Mouse (Mus musculus) intestine, postnatal 0 days (tissue): Measurements from ENCODE around the gene Tmem258. TPM values are rescaled to one million over a fixed set of nuclear protein-coding genes. Genes with fewer than 3 reads are reported as not detected.

Experiments
- ATAC-seq: fragments of 200-750 bp; cut with Nextera tagmentation; 2 replicates; pipeline ENCODE4 v1.8.0; 2017; ENCODE audit warnings: mild to moderate bottlenecking, moderate TSS enrichment, moderate library complexity
- H3K27ac ChIP-seq: fragments of 300-500 bp; sonication (generic); 2 replicates; pipeline ENCODE4 v1.5.1; 2014; ENCODE audit warnings: mild to moderate bottlenecking, low read depth, low read length, moderate library complexity
- H3K27me3 ChIP-seq: fragments of 300-500 bp; sonication (generic); replicated peaks from 2 replicates; pipeline ENCODE4 v1.6.1; 2014; ENCODE audit warnings: low read length, mixed read lengths; ENCODE audit not compliant: control insufficient read depth, insufficient read depth
- H3K36me3 ChIP-seq: fragments of 300-500 bp; sonication (generic); 2 replicates; pipeline ENCODE4 v1.6.1; 2014; ENCODE audit warnings: mild to moderate bottlenecking, moderate library complexity; ENCODE audit not compliant: control insufficient read depth, insufficient read depth
- H3K4me1 ChIP-seq: fragments of 300-500 bp; sonication (generic); replicated peaks from 2 replicates; pipeline ENCODE4 v1.6.1; 2014; ENCODE audit warnings: antibody characterized with exemption, low read length, mixed read lengths; ENCODE audit not compliant: control insufficient read depth, insufficient read depth
- H3K4me2 ChIP-seq: fragments of 300-500 bp; sonication (generic); replicated peaks from 2 replicates; pipeline ENCODE4 v1.6.1; 2014; ENCODE audit warnings: low read depth, mild to moderate bottlenecking, moderate library complexity
- H3K4me3 ChIP-seq: fragments of 300-500 bp; sonication (generic); 2 replicates; pipeline ENCODE4 v1.5.1; 2014; ENCODE audit warnings: low read depth, low read length
- H3K9ac ChIP-seq: fragments of 300-500 bp; sonication (generic); 2 replicates; pipeline ENCODE4 v1.6.1; 2014; ENCODE audit warnings: mild to moderate bottlenecking, low read depth, low read length
- H3K9me3 ChIP-seq: fragments of 300-500 bp; sonication (generic); 2 replicates; pipeline ENCODE4 v1.6.1; 2016; ENCODE audit warnings: mixed run types; ENCODE audit not compliant: control insufficient read depth
- CTCF ChIP-seq: sonication (generic); IDR thresholded peaks from 2 replicates; pipeline ENCODE4 v1.5.1; 2016; ENCODE audit warnings: low read depth, mild to moderate bottlenecking, control low read depth, antibody characterized with exemption, moderate library complexity
- WGBS: fragments of 180-500 bp; shearing (Covaris S2); extraction: QIAGEN DNeasy Blood & Tissue Kit; methylation state at CpG from one replicate; pipeline ENCODE4 v1.1.7; 2014; 5-methylcytosine and 5-hydroxymethylcytosine counted together
- polyA plus RNA-seq: library from polyadenylated mRNA; unstranded; fragments of >200 nt; fragmentation: Nextera tagmentation; extraction: Ambion mirVana; gene quantifications from 2 replicates; pipeline ENCODE4 v1.2.1, GENCODE M21; 2015

Gene Tmem258
- polyA plus RNA-seq, 1 experiment from 2014 or later = 369 TPM

DNA sequence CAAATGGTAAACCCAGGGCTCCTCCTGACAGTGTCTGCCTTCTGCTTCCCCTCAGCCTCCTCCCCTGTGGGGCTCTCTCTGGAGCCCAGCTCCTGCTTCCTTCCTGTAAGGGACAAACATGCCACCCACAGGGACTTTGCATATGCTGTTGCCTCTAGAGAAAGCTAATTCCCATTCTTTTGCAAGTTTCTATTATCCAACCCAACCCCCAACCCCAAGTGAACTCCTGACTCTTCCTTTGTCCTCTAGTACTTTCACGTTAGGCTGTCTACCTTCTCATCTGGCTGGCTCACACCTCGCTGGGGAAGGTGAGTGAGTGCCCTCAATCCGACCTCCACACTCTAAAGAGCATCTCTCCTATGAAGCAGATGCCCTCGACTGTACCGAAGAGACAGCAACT is 28.1 kb downstream of the Tmem258 start:
- Histone ChIP-seq H3K4me3 (no peak overlapping the region), H3K9ac (no peak overlapping the region), H3K4me2 (no peak overlapping the region), H3K27me3 (no peaks in the 10 kb centered on the region), H3K4me1 (peaks cover 3% of the 10 kb centered on the region; the same call in 1 of the 2 replicates), H3K36me3 (peaks cover 14% of the 10 kb centered on the region; the same call in 1 of the 2 replicates), H3K9me3 (no peaks in the 10 kb centered on the region), H3K27ac (no peak overlapping the region)
- no peak for ATAC-seq
- 46% methylated on average over 5 of the region's 5 CpGs for WGBS
- no peak for TF ChIP-seq CTCF

- Histone ChIP-seq H3K4me2 (no peak overlapping the region), H3K4me3 (no peak overlapping the region), H3K36me3 (peaks cover 14% of the 10 kb centered on the region; the same call in 1 of the 2 replicates), H3K9me3 (no peaks in the 10 kb centered on the region), H3K27ac (no peak overlapping the region), H3K27me3 (no peaks in the 10 kb centered on the region), H3K4me1 (peaks cover 3% of the 10 kb centered on the region; the same call in 1 of the 2 replicates), H3K9ac (no peak overlapping the region)
- ATAC-seq = no peak
- 52% methylated on average over 9 of the region's 9 CpGs for WGBS
- TF ChIP-seq CTCF = no peak
These were observed 28.7 kb downstream of the Tmem258 start for GRCm38 (mm10) chr19:10232327-10233017.

DNA sequence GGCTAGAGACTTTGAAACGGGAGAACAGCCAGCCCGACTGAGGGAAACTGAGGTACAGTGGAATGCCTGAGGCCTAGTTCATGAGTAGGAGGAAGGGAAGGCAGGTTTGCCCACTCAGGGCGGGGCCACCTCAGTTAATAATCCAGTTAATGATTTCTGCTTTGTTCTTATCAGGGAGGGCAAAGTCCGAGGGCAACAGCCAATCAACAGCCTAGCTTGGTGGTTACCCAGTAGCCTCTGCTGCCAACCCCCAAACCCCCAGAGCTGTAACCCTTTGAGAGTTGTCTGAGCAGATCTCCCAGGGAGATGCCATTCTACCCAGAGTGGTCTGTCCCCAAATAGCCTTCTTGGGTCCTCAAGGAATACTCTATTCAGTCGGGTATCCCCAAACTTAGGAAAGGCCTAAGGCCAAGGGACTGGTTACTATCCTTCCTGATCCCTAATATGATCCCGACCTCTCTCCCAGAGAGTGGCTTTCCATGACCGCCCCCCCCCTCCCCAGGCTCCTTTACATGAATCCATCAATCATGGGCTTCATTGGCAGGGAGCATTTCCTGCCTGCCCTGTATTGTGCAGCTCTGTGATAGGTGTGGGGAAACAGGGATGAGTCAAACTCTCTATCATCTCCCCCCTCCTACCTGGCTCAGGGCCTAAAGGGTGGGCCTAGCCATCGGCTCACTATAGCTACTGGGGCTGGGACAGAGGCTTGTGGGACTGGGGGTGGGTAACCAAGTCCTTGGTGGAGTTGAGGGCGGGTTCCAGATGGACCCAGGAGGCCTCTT is 32.2 kb downstream of the Tmem258 start:
- Histone ChIP-seq H3K4me2 (peak overlapping the region; percentile 45), H3K4me3 (no peak overlapping the region), H3K9ac (no peak overlapping the region), H3K27me3 (no peaks in the 10 kb centered on the region), H3K36me3 (peaks cover 5% of the 10 kb centered on the region; the same call in 1 of the 2 replicates), H3K9me3 (no peaks in the 10 kb centered on the region), H3K27ac (peak overlapping the region; percentile 60; the same call in 1 of the 2 replicates), H3K4me1 (peaks cover 14% of the 10 kb centered on the region; the same call in 1 of the 2 replicates)
- no peak for TF ChIP-seq CTCF
- ATAC-seq = peak; percentile 84
- WGBS = 26% methylated on average over 9 of the region's 9 CpGs

- no peak for ATAC-seq
- H3K4me2 ChIP-seq = peak overlapping the region; percentile 92
- no peak for TF ChIP-seq CTCF
- H3K9ac ChIP-seq = no peak overlapping the region
- peaks cover 2% of the 10 kb centered on the region; the same call in 1 of the 2 replicates for H3K36me3 ChIP-seq
- peaks cover 14% of the 10 kb centered on the region; the same call in 1 of the 2 replicates for H3K4me1 ChIP-seq
- 40% methylated on average over 3 of the region's 3 CpGs for WGBS
- no peaks in the 10 kb centered on the region for H3K27me3 ChIP-seq
- H3K27ac ChIP-seq = no peak overlapping the region; the same call in 1 of the 2 replicates
- H3K4me3 ChIP-seq = no peak overlapping the region
- no peaks in the 10 kb centered on the region for H3K9me3 ChIP-seq
These were observed 34.7 kb downstream of the Tmem258 start for GRCm38 (mm10) chr19:10238477-10238876.

- Histone ChIP-seq H3K4me1 (peaks cover 14% of the 10 kb centered on the region; the same call in 1 of the 2 replicates), H3K4me3 (peak overlapping the region; percentile 47), H3K9ac (no peak overlapping the region), H3K9me3 (no peaks in the 10 kb centered on the region), H3K27ac (no peak overlapping the region), H3K4me2 (peak overlapping the region; percentile 92), H3K36me3 (no peaks in the 10 kb centered on the region; the same call in 1 of the 2 replicates), H3K27me3 (no peaks in the 10 kb centered on the region)
- no peak for TF ChIP-seq CTCF
- no peak for ATAC-seq
- WGBS = 26% methylated on average over 2 of the region's 2 CpGs
These were observed 35.6 kb downstream of the Tmem258 start for GRCm38 (mm10) chr19:10239419-10239818.

- H3K27ac ChIP-seq = no peak overlapping the region
- H3K4me3 ChIP-seq = peak overlapping the region; percentile 47
- WGBS = 1% methylated on average over 26 of the region's 26 CpGs
- H3K4me1 ChIP-seq = peaks cover 13% of the 10 kb centered on the region; the same call in 1 of the 2 replicates
- no peak for TF ChIP-seq CTCF
- H3K27me3 ChIP-seq = no peaks in the 10 kb centered on the region
- H3K36me3 ChIP-seq = no peaks in the 10 kb centered on the region
- H3K4me2 ChIP-seq = peak overlapping the region; percentile 92
- peak overlapping the region; percentile 52; the same call in 1 of the 2 replicates for H3K9ac ChIP-seq
- no peaks in the 10 kb centered on the region for H3K9me3 ChIP-seq
- no peak for ATAC-seq
These were observed 36.3 kb downstream of the Tmem258 start for GRCm38 (mm10) chr19:10239975-10240653.
